Mouse (Mus musculus): Measurements from ENCODE around the gene Adipor2.

DNA sequence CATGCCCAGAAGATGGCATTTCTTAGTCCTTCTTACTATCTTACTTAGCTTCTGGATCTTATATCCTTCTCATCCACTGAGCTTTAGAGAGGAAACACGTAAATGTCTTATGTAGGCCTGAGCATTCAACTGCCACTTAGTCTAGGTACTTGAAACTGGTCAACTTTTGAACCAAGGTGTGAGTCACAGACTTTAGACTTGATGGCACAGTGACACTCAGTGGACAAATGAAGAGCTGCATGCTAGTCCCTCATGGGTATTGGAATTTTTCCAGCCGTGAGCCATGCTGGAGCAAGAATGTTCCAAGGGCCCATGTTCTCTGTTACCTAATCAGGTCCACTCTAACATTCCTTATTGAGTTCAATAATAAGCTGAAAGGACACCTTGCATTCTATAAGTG lies 13.0 kb upstream of the Adipor2 start:
- TF ChIP-seq POLR2A (IDR thresholded peaks at IDR 0.05; ENCODE audit: insufficient read depth, low read depth, low read length): no peak
- TF ChIP-seq CTCF (IDR thresholded peaks at IDR 0.05; ENCODE audit: insufficient read depth, low read depth, low read length): no peak
